Mouse (Mus musculus) adrenal gland, postnatal 4 days (tissue): ENCODE data around the gene Abcc4. TPM values are rescaled to one million over a fixed set of nuclear protein-coding genes. Genes with fewer than 3 reads are reported as not detected.

Experiments used
- DNase-seq, 2 experiments: peaks; one replicate each; pipeline ENCODE4 v3.0.0; 2021 to 2022; ENCODE audit warnings: low spot score in 2 of 2, mixed read lengths in 2 of 2
- total RNA-seq, 2 experiments: library from RNA; stranded (reverse); gene quantifications; 2 replicates each; pipeline ENCODE4 v1.2.3; 2021

The Abcc4 gene
- total RNA-seq, 2 experiments from 2014 or later = 7.3 to 10.1 TPM

- peak; percentile 49 to 55 for DNase-seq
Observed at GRCm38 (mm10) chr14:118591477-118592403, 114.3 kb downstream of the Abcc4 start.

DNA sequence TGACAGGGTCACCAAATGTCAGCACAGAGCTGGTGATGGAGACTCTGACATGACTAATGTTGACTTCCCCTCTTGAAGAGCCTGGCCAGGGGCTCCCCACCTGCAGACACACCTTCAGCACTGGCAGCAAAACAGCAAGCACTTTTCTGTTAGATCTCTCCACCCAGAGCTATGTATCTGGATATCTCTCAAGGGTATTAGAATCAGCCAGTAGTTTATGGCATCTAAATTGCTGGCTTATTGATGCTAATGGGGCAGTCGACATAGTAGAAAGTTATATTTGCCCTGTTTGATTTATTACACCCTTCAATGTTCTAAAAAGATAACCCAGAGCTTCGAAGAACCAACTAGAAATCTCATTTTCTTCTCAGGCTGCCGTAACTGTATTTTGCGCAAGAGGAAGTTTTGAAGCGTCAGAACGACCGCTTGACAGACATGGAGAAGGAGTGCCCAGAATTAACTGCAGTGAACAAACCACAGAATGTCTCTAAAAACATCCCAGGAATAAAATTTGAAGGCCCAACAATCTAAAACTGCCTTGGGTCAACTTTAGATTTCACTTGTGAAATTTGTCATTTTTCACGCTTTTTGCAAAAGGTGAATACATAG is 123.6 kb downstream of the Abcc4 start:
- no peak for DNase-seq

DNA sequence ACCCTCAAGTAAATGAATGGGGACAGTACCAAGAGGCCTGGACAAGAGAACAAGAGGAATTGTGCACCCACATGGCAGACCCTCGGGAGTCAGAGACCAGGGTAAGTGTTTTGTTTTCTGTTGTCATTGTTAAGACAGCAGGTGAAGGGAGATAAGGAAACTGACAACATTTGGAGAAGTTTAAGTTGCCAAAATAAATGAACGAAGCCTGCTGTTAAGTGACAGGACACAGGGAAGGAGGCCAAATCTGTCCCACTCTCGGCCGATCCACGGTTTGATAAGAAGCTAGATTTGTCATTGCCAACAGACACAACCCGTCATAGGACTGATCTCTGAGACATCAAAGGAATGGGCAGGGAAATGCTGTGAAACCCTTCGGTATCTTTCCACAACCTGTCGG is 124.3 kb downstream of the Abcc4 start:
- no peak for DNase-seq

DNA sequence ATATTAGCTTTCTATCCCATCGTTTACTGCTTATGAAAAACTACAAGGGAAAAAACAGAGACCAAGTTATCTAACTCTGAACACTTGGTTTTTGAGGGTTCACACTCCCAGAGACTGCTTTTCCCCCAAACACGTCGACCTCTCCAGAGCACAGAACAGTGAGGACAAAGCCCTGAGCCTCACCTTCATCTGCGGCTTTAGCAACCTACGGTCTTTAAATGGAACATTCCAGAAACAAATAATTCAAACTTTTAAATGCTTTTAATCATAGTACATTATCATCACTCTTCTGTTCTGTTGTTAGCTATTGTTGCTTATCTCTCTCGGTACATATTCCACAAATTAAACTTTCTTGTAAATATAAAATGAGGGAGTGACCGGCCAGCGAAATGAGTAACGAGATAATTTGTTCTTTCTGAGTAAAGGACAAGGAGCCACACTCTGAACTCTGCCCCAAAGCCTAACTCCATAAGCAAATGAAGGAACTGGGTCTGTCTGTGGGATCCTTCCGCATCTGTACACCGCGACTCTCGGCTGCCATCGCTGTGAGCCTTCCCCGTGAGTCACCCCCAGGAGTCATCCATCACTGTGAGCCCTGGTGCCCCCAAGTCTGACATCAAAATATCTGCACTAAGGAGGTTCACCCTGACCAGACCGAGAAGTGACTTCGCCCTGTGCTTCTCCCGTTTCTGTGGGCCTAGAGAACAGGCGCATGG is 126.8 kb downstream of the Abcc4 start:
- no peak for DNase-seq

DNA sequence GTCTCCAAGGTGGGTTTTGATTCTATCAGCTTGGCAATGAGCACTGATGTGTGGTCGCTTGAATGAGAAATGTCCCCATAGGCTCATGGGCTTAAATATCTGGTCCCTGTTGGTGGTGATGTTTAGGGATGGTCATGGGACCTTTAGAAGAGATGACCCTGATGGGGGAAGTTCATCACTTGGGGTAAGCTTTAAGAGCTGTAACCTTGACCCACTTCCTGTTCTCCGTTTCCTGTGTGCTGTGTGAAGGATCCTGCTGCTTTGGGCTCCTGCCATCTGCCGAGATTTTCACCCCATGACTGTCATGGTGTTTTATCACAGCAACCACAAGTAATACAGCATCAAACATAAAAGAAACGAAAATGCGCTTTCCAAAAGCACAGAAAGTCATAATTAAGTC is 128.1 kb downstream of the Abcc4 start:
- DNase-seq = no peak

- DNase-seq = no peak
Observed at GRCm38 (mm10) chr14:118572688-118573245, 133.3 kb downstream of the Abcc4 start.

GRCm38 (mm10) chr14:118569586-118569985 is 136.4 kb downstream of the Abcc4 start:
- DNase-seq = no peak

- DNase-seq = no peak
Observed at GRCm38 (mm10) chr14:118568116-118568673, 137.8 kb downstream of the Abcc4 start.

GRCm38 (mm10) chr14:118566809-118567208 is 139.2 kb downstream of the Abcc4 start:
- no peak for DNase-seq

DNA sequence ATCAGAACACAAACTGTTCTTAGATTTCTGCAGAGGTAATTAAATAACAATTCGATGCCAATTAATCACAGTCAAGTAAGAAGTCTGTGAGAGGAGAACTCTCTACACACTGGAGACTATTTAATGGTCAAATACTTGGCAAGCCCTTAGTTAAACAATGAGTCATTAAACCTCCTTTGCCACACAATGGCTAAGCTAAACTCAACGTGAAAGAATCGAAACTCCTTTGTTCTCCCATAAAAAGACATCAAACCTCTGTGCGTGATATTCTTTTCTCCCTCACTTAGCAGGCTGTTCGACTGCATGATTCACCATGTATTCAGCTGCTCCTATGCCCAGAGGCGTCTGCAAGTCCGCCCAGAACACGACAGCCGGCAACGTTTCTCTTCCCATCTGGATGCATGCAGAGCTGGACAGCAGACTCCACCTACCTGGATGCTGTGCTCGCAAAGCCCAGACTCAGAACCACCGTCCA is 139.8 kb downstream of the Abcc4 start:
- no peak for DNase-seq

- DNase-seq = no peak
Observed at GRCm38 (mm10) chr14:118565696-118566095, 140.3 kb downstream of the Abcc4 start.

- no peak for DNase-seq
Observed at GRCm38 (mm10) chr14:118563570-118563969, 142.4 kb downstream of the Abcc4 start.

GRCm38 (mm10) chr14:118552901-118553475 is 153.0 kb downstream of the Abcc4 start:
- no peak for DNase-seq

DNA sequence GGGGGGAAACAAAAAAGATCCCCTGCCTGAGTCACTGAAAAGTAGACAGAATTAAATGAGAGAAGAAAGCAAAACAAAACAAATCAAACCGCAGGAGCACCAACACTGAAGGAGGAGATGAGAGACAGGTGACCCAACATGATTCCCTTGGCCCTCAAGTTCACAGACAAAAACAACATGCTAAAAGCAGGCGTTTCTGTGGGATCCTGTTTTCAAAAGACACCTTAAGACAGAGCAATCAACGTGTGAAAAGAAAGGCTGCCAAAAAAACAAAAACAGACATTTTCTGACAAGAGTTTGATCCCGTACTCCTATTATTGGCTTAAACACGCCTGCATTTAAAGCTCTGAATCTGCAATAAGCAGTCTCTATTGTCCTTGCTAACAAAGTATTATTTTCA is 153.6 kb downstream of the Abcc4 start:
- no peak for DNase-seq

GRCm38 (mm10) chr14:118551725-118552285 is 154.2 kb downstream of the Abcc4 start:
- no peak for DNase-seq

DNA sequence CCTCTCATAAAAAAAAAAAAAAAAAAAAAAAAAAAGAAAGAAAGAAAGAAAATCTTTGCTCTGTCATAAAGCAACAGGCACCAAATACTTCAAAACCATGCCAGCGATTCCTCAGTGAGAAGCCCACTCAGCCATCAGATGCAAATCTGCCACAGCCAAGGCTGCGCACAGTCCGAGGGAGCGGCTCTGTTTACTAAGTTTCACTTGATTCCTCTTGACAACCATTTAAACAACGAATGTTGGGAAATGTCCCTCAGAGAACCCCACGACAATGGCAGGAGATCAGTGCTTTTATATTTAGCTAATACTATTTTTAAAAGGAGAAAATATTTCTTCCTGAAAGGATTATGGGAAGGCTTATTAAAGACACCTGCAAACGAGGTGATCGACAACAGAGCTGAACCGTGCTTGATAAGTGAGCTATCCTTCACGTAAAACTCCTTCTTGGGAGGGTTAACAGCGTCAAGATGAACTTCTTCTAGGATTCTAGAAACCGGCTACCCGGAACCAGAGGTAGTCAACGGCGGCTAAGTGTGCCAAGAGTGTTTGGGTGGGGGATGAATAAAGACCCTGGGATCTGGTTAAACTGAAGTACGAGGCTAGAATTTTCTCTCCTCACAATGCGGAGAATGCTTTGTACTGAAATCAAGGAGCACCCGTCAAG is 154.8 kb downstream of the Abcc4 start:
- no peak for DNase-seq

- no peak for DNase-seq
Observed at GRCm38 (mm10) chr14:118544493-118544892, 161.5 kb downstream of the Abcc4 start.

- DNase-seq = no peak
Observed at GRCm38 (mm10) chr14:118542947-118543346, 163.1 kb downstream of the Abcc4 start.

GRCm38 (mm10) chr14:118531539-118531938 is 174.5 kb downstream of the Abcc4 start:
- no peak for DNase-seq
